Mouse (Mus musculus) heart, embryonic 13.5 days (tissue): ENCODE measurements at regions not wholly inside any gene's neighbourhood (a gene's known extent, or its start where the extent isn't known, plus 50 kb on each side); places are given as distances from the start of the nearest gene placed in this dataset.

Experiments
- ATAC-seq: fragments of 200-750 bp; cut with Nextera tagmentation; 2 replicates; pipeline ENCODE4 v1.8.0; 2017; ENCODE audit warnings: moderate TSS enrichment; ENCODE audit not compliant: insufficient number of reproducible peaks, low FRiP score, low TSS enrichment; ENCODE audit errors: extremely low read depth
- H3K27ac ChIP-seq: fragments of 300-500 bp; sonication (generic); replicated peaks from 2 replicates; pipeline ENCODE4 v1.5.1; 2015; ENCODE audit warnings: moderate library complexity, mild to moderate bottlenecking, inconsistent platforms
- H3K27me3 ChIP-seq: fragments of 300-500 bp; sonication (generic); replicated peaks from 2 replicates; pipeline ENCODE4 v1.6.1; 2015; ENCODE audit warnings: mild to moderate bottlenecking, inconsistent platforms
- H3K36me3 ChIP-seq: fragments of 300-500 bp; sonication (generic); 2 replicates; pipeline ENCODE4 v1.6.1; 2015; ENCODE audit warnings: mild to moderate bottlenecking, inconsistent platforms
- H3K4me1 ChIP-seq: fragments of 300-500 bp; sonication (generic); 2 replicates; pipeline ENCODE4 v1.6.1; 2015; ENCODE audit warnings: inconsistent platforms
- H3K4me2 ChIP-seq: fragments of 300-500 bp; sonication (generic); 2 replicates; pipeline ENCODE4 v1.6.1; 2015; ENCODE audit warnings: inconsistent platforms, mild to moderate bottlenecking, moderate library complexity
- H3K4me3 ChIP-seq: fragments of 300-500 bp; sonication (generic); 2 replicates; pipeline ENCODE4 v1.5.1; 2015; ENCODE audit warnings: moderate library complexity, mild to moderate bottlenecking, inconsistent platforms
- H3K9ac ChIP-seq: fragments of 300-500 bp; sonication (generic); 2 replicates; pipeline ENCODE4 v1.6.1; 2015; ENCODE audit warnings: inconsistent platforms, mild to moderate bottlenecking, moderate library complexity
- H3K9me3 ChIP-seq: fragments of 300-500 bp; sonication (generic); 2 replicates; pipeline ENCODE4 v1.6.1; 2016; ENCODE audit warnings: inconsistent platforms
- WGBS: fragments of 180-500 bp; shearing (Covaris S2); methylation state at CpG from one replicate; pipeline ENCODE4 v1.1.7; 2015; ENCODE audit warnings: mixed read lengths; 5-methylcytosine and 5-hydroxymethylcytosine counted together

GRCm38 (mm10) chr10:19412926-19413325 lies 56.6 kb downstream of the Olig3 start:
- Histone ChIP-seq H3K9me3 (no peaks in the 10 kb centered on the region), H3K27ac (no peak overlapping the region), H3K9ac (no peak overlapping the region), H3K27me3 (no peaks in the 10 kb centered on the region; the same call in 1 of the 2 replicates), H3K36me3 (no peaks in the 10 kb centered on the region), H3K4me1 (no peaks in the 10 kb centered on the region), H3K4me2 (no peak overlapping the region), H3K4me3 (no peak overlapping the region)
- ATAC-seq = no peak
- WGBS = 43% methylated on average over 2 of the region's 2 CpGs

- Histone ChIP-seq H3K27ac (no peak overlapping the region), H3K4me2 (no peak overlapping the region), H3K4me3 (no peak overlapping the region), H3K27me3 (no peaks in the 10 kb centered on the region; the same call in 1 of the 2 replicates), H3K9ac (no peak overlapping the region), H3K36me3 (no peaks in the 10 kb centered on the region), H3K9me3 (no peaks in the 10 kb centered on the region), H3K4me1 (no peaks in the 10 kb centered on the region)
- ATAC-seq = no peak
- WGBS = 42% methylated on average over 5 of the region's 5 CpGs
Observed at GRCm38 (mm10) chr10:19413935-19414334, 57.6 kb downstream of the Olig3 start.

- H3K9me3 ChIP-seq = no peaks in the 10 kb centered on the region
- 48% methylated on average over 5 of the region's 5 CpGs for WGBS
- no peaks in the 10 kb centered on the region; the same call in 1 of the 2 replicates for H3K27me3 ChIP-seq
- no peaks in the 10 kb centered on the region for H3K4me1 ChIP-seq
- H3K36me3 ChIP-seq = no peaks in the 10 kb centered on the region
- no peak overlapping the region for H3K9ac ChIP-seq
- no peak overlapping the region for H3K4me2 ChIP-seq
- H3K4me3 ChIP-seq = no peak overlapping the region
- H3K27ac ChIP-seq = no peak overlapping the region
- no peak for ATAC-seq
Observed at GRCm38 (mm10) chr10:19414834-19415233, 58.5 kb downstream of the Olig3 start.

- no peaks in the 10 kb centered on the region for H3K9me3 ChIP-seq
- no peaks in the 10 kb centered on the region for H3K27me3 ChIP-seq
- no peak overlapping the region for H3K4me2 ChIP-seq
- no peak overlapping the region for H3K9ac ChIP-seq
- no peak overlapping the region for H3K27ac ChIP-seq
- no peak overlapping the region for H3K4me3 ChIP-seq
- no peak for ATAC-seq
- 53% methylated on average over 1 of the region's 1 CpGs for WGBS
- H3K36me3 ChIP-seq = no peaks in the 10 kb centered on the region
- no peaks in the 10 kb centered on the region for H3K4me1 ChIP-seq
Observed at GRCm38 (mm10) chr10:19424030-19424429, 67.7 kb downstream of the Olig3 start.

GRCm38 (mm10) chr10:19424961-19425360 lies 68.6 kb downstream of the Olig3 start:
- Histone ChIP-seq H3K9ac (no peak overlapping the region), H3K4me3 (no peak overlapping the region), H3K9me3 (no peaks in the 10 kb centered on the region), H3K27me3 (no peaks in the 10 kb centered on the region), H3K27ac (no peak overlapping the region), H3K36me3 (no peaks in the 10 kb centered on the region), H3K4me2 (no peak overlapping the region), H3K4me1 (no peaks in the 10 kb centered on the region)
- WGBS = 62% methylated on average over 3 of the region's 3 CpGs
- ATAC-seq = no peak

GRCm38 (mm10) chr10:19426835-19427234 lies 70.5 kb downstream of the Olig3 start:
- Histone ChIP-seq H3K4me2 (no peak overlapping the region), H3K27me3 (no peaks in the 10 kb centered on the region), H3K9me3 (no peaks in the 10 kb centered on the region), H3K36me3 (no peaks in the 10 kb centered on the region), H3K27ac (no peak overlapping the region), H3K4me3 (no peak overlapping the region), H3K9ac (no peak overlapping the region), H3K4me1 (no peaks in the 10 kb centered on the region)
- no peak for ATAC-seq
- 81% methylated on average over 3 of the region's 3 CpGs for WGBS

GRCm38 (mm10) chr10:19432515-19432914 lies 76.2 kb downstream of the Olig3 start:
- Histone ChIP-seq H3K4me3 (no peak overlapping the region), H3K36me3 (no peaks in the 10 kb centered on the region), H3K27ac (no peak overlapping the region), H3K9ac (no peak overlapping the region), H3K27me3 (no peaks in the 10 kb centered on the region), H3K4me1 (no peaks in the 10 kb centered on the region), H3K9me3 (no peaks in the 10 kb centered on the region), H3K4me2 (no peak overlapping the region)
- 78% methylated on average over 4 of the region's 4 CpGs for WGBS
- no peak for ATAC-seq

- WGBS = 73% methylated on average over 6 of the region's 6 CpGs
- Histone ChIP-seq H3K9me3 (no peaks in the 10 kb centered on the region), H3K27ac (no peak overlapping the region)
Observed at GRCm38 (mm10) chr10:19434661-19435060, 78.3 kb downstream of the Olig3 start.

GRCm38 (mm10) chr10:19441807-19442206 lies 85.5 kb downstream of the Olig3 start:
- H3K4me3 ChIP-seq = no peak overlapping the region

More at GRCm38 (mm10) chr10:19434661-19435060, 78.3 kb downstream of the Olig3 start:
- Histone ChIP-seq H3K27me3 (no peaks in the 10 kb centered on the region), H3K4me3 (no peak overlapping the region), H3K36me3 (no peaks in the 10 kb centered on the region), H3K4me2 (no peak overlapping the region), H3K4me1 (no peaks in the 10 kb centered on the region), H3K9ac (no peak overlapping the region)
- ATAC-seq = no peak

GRCm38 (mm10) chr10:19443516-19443915 lies 87.2 kb downstream of the Olig3 start:
- Histone ChIP-seq H3K27ac (no peak overlapping the region), H3K4me3 (no peak overlapping the region), H3K4me1 (no peaks in the 10 kb centered on the region)

More at GRCm38 (mm10) chr10:19441807-19442206, 85.5 kb downstream of the Olig3 start:
- no peak for ATAC-seq
- 50% methylated on average over 12 of the region's 12 CpGs for WGBS
- Histone ChIP-seq H3K36me3 (no peaks in the 10 kb centered on the region), H3K9me3 (no peaks in the 10 kb centered on the region), H3K9ac (no peak overlapping the region), H3K27me3 (no peaks in the 10 kb centered on the region), H3K4me1 (no peaks in the 10 kb centered on the region), H3K4me2 (no peak overlapping the region), H3K27ac (no peak overlapping the region)

GRCm38 (mm10) chr10:19448838-19449559 lies 92.7 kb downstream of the Olig3 start:
- no peak overlapping the region for H3K27ac ChIP-seq
- H3K4me3 ChIP-seq = no peak overlapping the region
- no peaks in the 10 kb centered on the region for H3K4me1 ChIP-seq
- H3K4me2 ChIP-seq = no peak overlapping the region
- no peak overlapping the region for H3K9ac ChIP-seq
- H3K27me3 ChIP-seq = no peaks in the 10 kb centered on the region
- H3K36me3 ChIP-seq = no peaks in the 10 kb centered on the region
- ATAC-seq = no peak
- 69% methylated on average over 12 of the region's 12 CpGs for WGBS
- no peaks in the 10 kb centered on the region for H3K9me3 ChIP-seq

More at GRCm38 (mm10) chr10:19443516-19443915, 87.2 kb downstream of the Olig3 start:
- Histone ChIP-seq H3K9me3 (no peaks in the 10 kb centered on the region), H3K27me3 (no peaks in the 10 kb centered on the region), H3K4me2 (no peak overlapping the region), H3K9ac (no peak overlapping the region), H3K36me3 (no peaks in the 10 kb centered on the region)
- 67% methylated on average over 8 of the region's 8 CpGs for WGBS
- no peak for ATAC-seq

- no peak overlapping the region for H3K9ac ChIP-seq
- H3K27me3 ChIP-seq = 0 out of 2 replicates have a peak, but pooled peaks cover 3% of the 10 kb centered on the region
- no peak overlapping the region for H3K4me3 ChIP-seq
- no peaks in the 10 kb centered on the region for H3K36me3 ChIP-seq
- H3K4me1 ChIP-seq = no peaks in the 10 kb centered on the region
- WGBS = 74% methylated on average over 11 of the region's 11 CpGs
- no peak overlapping the region for H3K4me2 ChIP-seq
- no peak for ATAC-seq
- H3K27ac ChIP-seq = no peak overlapping the region
- no peaks in the 10 kb centered on the region for H3K9me3 ChIP-seq
Observed at GRCm38 (mm10) chr10:19459053-19459452, 102.7 kb downstream of the Olig3 start.
